Mouse (Mus musculus) midbrain, embryonic 14.5 days (tissue): ENCODE results near the gene Pjvk. TPM values are rescaled to one million over a fixed set of nuclear protein-coding genes. Genes with fewer than 3 reads are reported as not detected.

Source experiments
- polyA plus RNA-seq: library from polyadenylated mRNA; unstranded; fragments of >200 nt; fragmentation: Nextera tagmentation; extraction: Ambion mirVana; gene quantifications from 2 replicates; pipeline ENCODE4 v1.2.1, GENCODE M21; 2014

The Pjvk gene
- polyA plus RNA-seq, 1 experiment from 2014 or later: 0.92 TPM

Other genes starting within 250 kb of the Pjvk start
- 22.1 and 22.6 TPM in 2 replicates for gene Osbpl6, start 242.0 kb upstream of the Pjvk start, polyA plus RNA-seq
- gene Prkra, start 461 bp upstream of the Pjvk start, polyA plus RNA-seq: 117 and 119 TPM in 2 replicates
- 5.6 and 11.6 TPM in 2 replicates for gene Fkbp7, start 24.6 kb downstream of the Pjvk start, polyA plus RNA-seq
- 11.8 and 13.9 TPM in 2 replicates for gene Plekha3, start 26.8 kb downstream of the Pjvk start, polyA plus RNA-seq